Comparison of ENCODE assay signal across 10 mouse cellular contexts in the genomic region with DNA sequence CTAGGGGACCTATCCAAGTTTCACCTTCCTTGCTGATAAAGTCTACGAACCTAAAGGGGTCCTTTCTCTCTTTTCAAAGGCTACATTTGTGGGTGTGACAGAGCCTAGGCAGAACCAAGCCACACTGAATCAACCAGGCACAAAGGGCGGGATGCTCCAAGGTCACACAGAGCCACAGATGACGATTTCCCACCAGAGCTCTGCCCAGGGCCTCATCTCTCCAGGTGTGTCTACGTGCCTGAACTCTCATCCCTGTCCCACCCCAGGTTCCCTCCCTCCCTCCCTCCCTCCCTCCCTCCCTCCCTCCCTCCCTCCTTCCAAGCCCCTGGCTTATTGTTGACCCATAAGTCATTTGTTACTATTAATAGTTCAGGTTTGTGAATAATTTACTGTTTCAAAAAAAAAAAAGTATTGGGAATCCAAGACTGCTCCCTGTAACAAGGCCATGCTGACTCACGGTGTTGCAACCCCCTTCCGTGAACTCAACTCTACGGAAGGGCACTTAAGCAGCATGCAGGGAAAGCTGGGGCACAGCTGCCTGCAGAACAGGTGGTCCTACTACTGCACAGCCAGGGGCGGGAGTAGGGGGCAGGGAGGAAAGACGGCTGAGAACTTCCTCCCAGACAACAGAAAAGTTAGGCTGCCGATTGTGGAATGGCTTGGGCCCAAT. TPM values are rescaled to one million over a fixed set of nuclear protein-coding genes. Genes with fewer than 3 reads are reported as not detected.
A peak's percentile ranks its signal among the peaks of the same experiment; 100 is the strongest.
DNase-seq lines count a peak whose midpoint lies in the region; ATAC-seq lines count a peak whose summit lies in the region.
"Had no signal": no experiment of that assay in that cellular context is flagged by ENCODE, and none has a peak within 500 bp of the region (broad histone marks: within the 10 kb centered on the region; RNA-seq: fewer than 3 reads in every experiment).

No protein-coding gene starts in this region.

- peak; percentile 33 for DNase-seq in urinary bladder, postnatal 14 days (ENCODE audit: low spot score)
- no peak for DNase-seq in urinary bladder, postnatal 10 days (ENCODE audit: low spot score)
- DNase-seq in lung, postnatal 10 days: peak; percentile 52
- DNase-seq in yolk sac, embryonic 10.5 days (ENCODE audit: low spot score): peak; percentile 77
- no peak for DNase-seq in cerebellum, adult 18-20 months
- DNase-seq in testis, postnatal 10 days (ENCODE audit: low spot score): no peak
- no peak for DNase-seq in heart, adult 9 months (ENCODE audit: low spot score in 2 of 2)
- DNase-seq: heart, adult 11 months had no signal

- peaks cover 34% of the 10 kb centered on the region for H3K4me1 ChIP-seq in kidney, embryonic 15.5 days

- WGBS in kidney, embryonic 15.5 days: 26% methylated on average over 10 of the region's 10 CpGs

- H3K9ac ChIP-seq in kidney, embryonic 15.5 days: no peak overlapping the region
- H3K9ac ChIP-seq: liver, embryonic 14.5 days had no signal

- H3K36me3 ChIP-seq in kidney, embryonic 15.5 days: no peaks in the 10 kb centered on the region

- no peaks in the 10 kb centered on the region for H3K9me3 ChIP-seq in kidney, embryonic 15.5 days (replicated peaks)

- 0 out of 2 replicates have a peak, but pooled peaks have one; percentile 23 for ATAC-seq in kidney, embryonic 15.5 days (replicated peaks; ENCODE audit: low FRiP score)

- H3K27ac ChIP-seq in kidney, embryonic 15.5 days: peak overlapping the region; percentile 58
- H3K27ac ChIP-seq: liver, embryonic 14.5 days had no signal

- H3K4me3 ChIP-seq in kidney, embryonic 15.5 days (replicated peaks): no peak overlapping the region

- no peaks in the 10 kb centered on the region for H3K27me3 ChIP-seq in kidney, embryonic 15.5 days

- H3K4me2 ChIP-seq in kidney, embryonic 15.5 days: no peak overlapping the region

RNA-seq across cellular contexts. Expression of a gene that starts 17.4 kb away (rescaled TPM):
- polyA plus RNA-seq in kidney, embryonic 15.5 days (2015; fragmentation: Nextera tagmentation; extraction: Ambion mirVana): 0.73 TPM in 2 replicates

Comparison
In these comparisons a context has a peak if more than half of its experiments do, and no peak if none do; other contexts are left out.
1. DNase-seq: peak in urinary bladder, postnatal 14 days (single experiment), lung, postnatal 10 days (single experiment) and yolk sac, embryonic 10.5 days (single experiment); none in urinary bladder, postnatal 10 days (single experiment), cerebellum, adult 18-20 months (0 of 2), testis, postnatal 10 days (single experiment) and heart, adult 9 months (0 of 2).